Mouse (Mus musculus): ENCODE results near the gene Cort. TPM values are rescaled to one million over a fixed set of nuclear protein-coding genes. Genes with fewer than 3 reads are reported as not detected.
A peak's percentile ranks its signal among the peaks of the same experiment; 100 is the strongest.
"Not testable (repeated sequence)": the region's sequence is repeated elsewhere in the genome, so short reads cannot be mapped to it uniquely, and the experiment has no call there.

The Cort gene
- total RNA-seq, 2 experiments from 2014 or later = 0.71 to 1.2 TPM

DNA sequence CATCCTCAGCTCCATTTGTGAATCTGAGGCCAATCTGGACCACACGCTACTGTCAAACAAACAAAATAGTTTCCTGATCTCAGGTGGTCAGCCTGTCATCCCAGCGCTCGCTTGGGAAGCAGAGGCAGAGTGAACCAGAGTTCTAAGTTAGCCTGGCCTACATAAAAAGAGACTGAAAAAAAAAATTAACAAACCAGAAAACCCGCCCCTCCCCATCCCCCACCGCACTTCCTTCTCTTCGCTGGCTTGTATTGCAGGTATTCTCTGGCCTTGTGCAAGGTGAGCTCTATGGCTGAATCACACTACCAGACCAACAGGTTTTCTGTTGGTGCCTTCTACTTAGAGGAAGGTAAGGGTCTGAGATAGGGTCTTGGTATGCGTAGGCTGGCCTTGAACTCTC lies 21.0 kb upstream of the Cort start:
- DNase-seq = no peak

GRCm38 (mm10) chr4:149145151-149145550 lies 18.6 kb upstream of the Cort start:
- no peak for DNase-seq

DNA sequence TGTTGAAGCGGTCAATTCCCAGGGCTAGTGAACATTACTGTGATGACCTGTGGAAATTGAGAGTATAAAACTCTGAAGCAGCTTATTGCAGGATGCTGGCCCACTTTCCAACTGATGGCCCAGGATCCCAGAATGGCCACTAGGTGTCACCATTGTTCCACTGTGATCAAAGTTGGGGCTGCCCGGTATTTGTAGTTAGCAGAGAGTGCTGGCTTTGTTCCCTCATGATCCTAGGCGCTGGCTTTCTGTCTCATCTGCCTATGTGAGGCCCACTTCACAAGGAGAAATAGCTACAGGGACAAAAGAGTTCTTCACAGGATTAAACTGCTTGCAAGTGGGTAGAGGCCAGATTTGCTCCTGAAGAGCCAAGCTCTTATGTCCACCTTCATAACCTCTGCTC lies 17.9 kb upstream of the Cort start:
- peak; percentile 87 for DNase-seq

DNA sequence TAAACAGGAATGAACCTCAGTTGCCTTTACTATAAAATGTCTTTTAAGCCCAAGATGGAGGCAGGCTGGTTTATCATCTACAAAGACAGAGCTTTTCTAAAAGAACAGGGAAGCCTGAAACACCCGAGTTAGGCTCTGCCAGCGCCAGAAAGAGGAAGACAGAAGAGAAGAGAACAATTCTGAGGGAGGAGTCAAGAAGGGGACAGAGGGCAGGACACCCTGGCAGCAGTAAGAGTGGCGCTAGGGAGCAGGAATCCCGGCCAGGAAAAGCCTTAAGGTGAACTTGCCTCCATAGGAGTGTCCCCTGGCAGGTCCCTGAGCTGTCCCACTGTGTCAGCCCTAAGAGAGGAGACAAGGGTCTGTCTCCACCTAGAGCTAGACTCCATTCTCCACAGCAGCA lies 17.0 kb upstream of the Cort start:
- no peak for DNase-seq

DNA sequence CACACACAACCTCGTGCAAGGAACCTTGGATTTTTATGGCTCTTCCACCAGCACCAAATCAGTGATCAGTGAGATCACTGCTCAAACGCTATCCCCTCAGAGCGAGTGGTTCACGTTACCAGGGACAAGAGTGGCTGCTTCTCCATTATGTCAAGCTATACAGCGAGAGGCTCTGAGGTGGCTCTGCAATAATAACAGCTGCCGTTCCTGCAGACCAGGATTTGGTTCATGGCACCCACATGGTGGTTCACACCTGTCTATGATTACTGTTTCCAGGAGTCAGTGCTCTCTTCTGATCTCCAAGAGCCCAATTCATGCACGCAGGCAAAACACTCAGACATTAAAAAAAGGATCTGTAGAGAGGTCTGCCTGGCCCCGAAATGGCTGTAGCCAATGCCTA lies 12.0 kb upstream of the Cort start:
- no peak for DNase-seq

DNA sequence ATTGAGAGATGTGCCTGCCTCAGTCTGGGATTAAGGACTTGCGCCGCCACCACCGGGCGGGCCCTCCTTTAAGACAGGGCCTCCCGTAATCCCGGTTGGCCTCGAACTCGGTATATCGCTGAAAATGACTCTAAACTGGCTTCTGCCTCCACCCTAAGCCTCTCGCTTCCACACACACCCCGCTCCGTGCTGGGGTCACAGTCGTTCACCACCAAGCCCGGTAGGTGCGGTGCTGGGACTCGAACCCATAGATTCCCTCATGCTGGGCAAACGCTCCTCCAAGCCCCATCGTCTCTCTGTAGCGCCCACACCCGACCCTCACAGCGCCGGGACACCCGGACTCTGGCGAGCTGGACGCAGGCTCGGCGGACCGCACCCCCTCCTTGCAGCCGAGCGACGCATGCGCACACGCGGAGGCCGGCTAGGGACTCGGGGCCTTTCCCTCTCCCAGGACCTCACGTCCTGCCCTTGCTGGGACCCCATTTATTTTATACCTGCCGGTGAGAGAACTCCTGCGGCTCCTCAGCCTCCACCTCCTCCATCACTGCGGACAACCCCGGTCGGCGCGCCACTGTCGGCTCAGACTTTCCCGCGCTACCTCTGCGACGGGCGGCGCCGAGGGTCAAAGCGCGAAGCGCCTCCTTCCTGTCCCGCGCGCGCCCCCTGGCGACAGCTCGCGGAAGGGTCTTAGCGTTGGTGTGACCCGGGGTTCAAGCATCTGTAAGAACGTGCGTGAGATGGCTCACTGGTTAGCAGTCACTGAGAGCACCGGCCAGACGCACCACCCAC lies 10.6 kb upstream of the Cort start, which contains the start of gene Cenps:
Gene Cenps, minus strand, starts transcription at position 648 of the 789 bp plus-strand sequence.
- peak; percentile 94 for DNase-seq

- peak; percentile 35 for DNase-seq
Measured at GRCm38 (mm10) chr4:149136116-149136850, 9.7 kb upstream of the Cort start.

DNA sequence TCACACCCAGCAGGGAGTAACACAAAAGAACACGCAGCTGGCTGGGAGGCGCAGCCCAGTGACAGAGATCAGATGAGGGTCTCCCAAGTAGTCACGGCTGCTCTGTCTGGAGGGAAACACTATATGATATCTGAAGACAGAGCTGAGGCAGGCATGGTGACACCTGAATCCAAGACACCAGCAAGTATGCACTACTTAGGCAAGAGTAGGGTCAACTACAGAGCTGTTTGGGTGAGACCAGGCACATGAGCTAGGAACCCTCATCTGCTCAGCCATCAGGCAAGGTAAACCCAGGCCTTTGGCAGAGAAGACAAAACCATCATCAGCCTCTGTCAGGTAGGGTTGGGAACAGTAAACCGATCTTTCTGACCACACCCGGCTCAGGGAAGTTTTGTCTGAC lies 6.8 kb upstream of the Cort start:
- no peak for DNase-seq

DNA sequence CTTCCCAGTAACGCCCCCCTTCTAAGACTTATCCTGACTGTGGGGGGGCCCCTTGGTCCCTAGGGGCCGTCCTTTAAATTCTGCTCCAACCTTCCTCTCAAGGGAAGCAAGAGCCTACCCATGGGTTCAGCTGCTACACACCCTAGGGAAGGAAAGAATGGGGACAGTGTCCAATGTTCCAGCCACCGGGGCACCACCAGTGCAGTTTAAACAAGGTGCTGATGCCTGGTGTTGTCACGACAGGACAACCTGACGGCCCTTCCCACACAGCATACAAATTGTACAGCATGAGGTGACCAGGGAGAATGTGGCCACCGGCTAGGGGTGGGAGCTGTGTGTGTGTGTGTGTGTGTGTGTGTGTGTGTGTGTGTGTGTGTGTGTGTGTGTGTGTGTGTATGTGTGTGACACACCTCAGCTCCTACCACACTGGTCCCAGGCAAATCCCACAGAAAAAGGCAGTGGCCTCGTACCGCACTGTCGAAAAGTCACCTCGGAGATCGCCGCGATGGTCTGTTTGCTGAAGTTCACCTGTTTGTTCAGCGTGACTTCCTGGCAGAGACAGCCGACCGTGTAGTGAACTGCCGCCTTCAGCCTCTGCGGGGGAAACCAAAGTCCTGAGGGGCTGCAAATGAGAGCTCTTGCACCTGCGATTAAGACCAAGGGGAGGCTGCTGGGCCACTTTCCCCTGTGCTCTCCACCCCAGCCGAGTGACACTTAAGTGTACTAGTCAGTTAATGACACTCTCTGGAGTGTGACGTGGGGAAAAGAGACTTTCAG lies 5.4 kb upstream of the Cort start:
- DNase-seq = no peak

- DNase-seq = no peak
Measured at GRCm38 (mm10) chr4:149131021-149131752, 4.6 kb upstream of the Cort start.

- DNase-seq = no peak
Measured at GRCm38 (mm10) chr4:149128467-149128866, 1.9 kb upstream of the Cort start.

GRCm38 (mm10) chr4:149126115-149126509 lies 451 bp downstream of the Cort start:
- no peak for DNase-seq

DNA sequence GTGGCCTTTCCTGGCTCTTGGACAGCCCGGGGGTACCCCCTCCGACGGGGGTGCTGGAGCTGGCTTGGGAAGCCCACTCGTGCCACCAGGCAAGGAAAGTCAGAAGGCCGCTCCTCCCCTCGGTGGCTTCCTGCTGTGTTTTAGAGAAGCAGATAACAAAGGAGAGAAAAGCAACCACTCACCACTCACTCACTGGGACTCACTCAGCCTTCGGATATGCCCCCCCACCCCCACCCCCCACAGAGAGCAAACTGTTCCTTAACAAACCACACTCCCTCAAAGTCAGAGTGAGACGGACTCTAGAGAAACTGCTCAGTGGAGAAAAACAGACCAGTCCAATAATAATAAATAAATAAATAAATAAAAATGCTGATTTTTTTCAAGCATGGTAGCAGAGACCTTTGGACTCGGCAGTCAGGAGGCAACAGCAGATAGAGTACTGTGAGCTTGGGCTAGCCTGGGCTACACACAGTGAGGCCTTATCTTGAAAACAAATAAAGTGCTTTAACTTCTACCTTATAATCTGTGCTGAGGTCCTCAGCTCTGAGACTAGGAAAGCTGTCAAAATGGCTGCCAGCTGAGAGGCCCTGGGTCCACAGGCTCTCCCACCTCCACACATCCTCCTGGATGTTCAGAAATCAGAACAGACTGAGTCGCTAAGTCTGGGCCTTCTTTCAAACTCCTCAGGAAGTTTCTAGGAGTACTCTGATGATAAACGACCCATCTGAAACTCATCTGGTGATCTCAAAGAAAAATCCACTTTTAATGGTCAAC lies 1.0 kb downstream of the Cort start:
- no peak for DNase-seq

DNA sequence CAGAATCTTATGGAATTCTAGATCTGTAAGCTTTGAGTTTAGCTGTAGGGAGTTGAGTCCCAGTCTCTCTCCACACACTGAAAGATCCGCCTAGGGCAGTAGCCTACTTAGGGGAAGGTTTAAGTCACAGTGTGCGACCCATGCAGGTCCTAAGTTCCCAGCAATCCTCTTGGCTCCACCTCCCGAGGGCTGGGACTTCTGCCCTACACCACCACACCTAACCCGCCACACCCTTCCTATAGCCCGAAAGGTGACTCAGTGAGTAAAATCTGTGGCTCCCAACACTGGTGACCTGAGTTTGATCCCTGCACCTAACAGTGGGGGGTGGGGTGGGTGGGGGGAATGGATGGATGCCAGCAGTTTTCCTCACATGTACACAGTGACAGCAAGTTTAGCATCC lies 3.1 kb downstream of the Cort start:
- DNase-seq = no peak

DNA sequence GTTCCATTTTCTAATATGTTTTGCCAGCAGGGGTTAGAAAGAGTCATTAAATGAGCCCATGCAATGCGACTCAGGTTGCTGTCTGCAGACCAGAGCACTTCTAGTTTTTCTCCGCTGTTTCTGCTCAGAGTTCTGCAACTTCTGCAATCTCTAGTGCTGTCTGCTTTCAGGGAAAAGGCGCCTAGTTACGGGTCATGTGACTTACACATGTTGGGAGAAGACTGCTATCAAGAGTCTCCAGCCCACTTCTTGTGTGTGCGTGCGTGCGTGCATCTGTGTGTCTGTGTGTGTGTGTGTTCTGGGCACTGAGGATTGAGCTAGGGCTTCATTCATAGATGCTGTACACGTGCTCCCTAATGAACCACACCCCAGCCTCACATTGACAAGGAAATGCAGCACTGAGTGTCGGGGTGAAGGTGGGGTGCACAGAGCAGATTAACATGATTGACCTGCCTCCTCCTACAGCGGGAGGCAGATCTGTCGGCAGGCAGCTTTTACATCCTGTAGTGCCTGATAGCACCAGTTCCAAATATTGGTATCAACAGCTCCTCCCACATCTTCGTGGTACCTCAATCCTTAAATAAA lies 6.5 kb downstream of the Cort start:
- not testable (repeated sequence) for DNase-seq

DNA sequence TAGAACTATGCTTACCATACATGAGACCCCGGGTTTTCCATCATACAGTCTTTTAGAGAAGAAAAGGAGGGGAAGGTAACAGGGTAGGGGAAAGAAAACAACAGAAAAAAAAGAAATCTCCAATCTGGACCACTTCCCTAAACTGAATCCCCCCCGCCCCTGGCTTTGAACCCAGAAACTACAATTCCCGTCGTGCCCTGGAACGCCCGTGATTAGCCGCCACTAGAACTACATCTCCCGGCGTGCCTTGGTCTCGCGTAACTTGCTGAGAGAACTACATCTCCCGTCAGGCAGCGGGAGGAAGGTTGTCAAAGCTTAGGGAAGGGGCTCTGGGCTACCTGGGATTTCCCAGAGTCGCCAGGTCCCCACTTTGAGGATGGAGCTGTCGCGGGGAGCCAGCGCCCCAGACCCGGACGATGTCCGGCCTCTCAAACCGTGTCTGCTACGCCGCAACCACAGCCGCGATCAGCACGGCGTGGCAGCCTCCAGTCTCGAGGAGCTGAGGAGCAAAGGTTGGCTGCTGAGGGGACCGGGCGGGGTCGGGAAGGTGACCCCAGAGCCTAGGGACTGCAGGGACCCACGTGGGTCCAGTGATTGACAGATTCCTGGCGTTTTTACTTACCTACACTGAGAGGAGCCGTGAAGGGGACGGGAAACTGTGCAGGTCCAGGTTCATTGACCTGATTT lies 22.5 kb downstream of the Cort start, which contains the start of gene Dffa:
Gene Dffa, plus strand, starts transcription at position 272 of the 687 bp plus-strand sequence.
- DNase-seq = peak; percentile 92

DNA sequence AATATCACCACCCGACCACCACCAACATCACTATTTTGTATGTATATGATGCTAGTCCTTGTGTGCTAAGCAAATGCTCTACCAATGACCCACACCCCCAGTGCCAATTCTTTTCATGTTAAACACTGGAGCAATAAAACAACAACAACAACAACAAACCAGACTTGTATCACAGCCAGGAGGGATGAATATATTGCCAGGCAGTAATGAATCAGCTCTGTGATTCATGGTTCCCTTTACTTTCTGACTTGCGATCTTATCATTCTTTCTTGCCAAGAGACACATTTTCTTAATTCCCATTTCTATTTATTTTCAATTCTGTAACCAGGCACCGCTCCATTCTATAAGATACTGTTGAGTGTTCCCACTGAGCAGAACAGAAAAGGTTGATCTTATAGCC lies 25.1 kb downstream of the Cort start:
- DNase-seq = no peak

DNA sequence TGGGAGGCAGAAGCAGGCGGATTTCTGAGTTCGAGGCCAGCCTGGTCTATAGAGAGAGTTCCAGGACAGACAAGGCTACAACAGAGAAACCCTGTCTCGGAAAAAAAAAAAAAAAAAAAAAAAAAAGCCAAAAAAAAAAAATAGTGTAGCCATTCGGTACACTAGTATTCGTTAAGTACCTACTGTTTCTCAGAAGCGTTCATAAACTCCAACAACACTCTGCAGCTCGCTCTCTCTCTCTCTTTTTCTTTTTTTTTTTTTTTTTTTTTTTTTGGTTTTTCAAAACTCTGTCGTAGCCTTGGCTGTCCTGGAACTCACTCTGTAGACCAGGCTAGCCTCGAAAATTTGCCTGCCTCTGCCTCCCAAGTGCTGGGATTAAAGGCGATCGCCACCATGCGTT lies 26.1 kb downstream of the Cort start:
- DNase-seq = not testable (repeated sequence)

DNA sequence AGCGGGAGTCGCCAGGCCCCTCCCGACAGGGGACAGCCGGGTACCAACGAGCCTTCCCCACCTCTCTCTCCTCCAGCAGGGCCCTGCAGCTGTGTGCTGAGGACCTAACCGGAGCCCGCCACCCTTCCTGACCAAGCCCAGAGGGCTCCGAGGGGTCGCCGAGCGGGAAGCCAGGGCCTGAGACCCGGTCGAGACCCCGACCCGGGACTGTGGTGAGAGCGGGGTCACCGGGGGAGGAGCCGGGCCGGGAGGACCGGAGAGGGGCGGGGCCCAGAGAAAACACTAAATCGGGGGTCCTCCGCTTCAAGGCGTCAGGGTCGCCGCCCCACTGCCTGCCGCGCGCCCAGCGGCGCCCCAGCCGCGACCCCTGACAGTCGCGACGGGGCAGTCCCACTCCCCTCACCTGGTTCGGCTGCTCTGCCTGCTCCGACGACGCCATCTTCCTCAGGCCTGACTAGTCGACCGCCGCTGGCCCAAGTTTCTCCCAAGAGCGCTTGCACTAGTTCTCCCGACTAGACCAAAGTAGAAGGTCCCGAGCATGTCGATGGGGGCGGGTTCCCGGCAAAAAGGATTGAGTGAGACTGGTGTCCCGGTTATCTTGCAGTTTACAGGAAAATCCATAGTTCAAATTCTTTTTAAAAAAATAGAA lies 27.1 kb downstream of the Cort start, which contains the start of gene Pex14:
Gene Pex14, minus strand, starts transcription at position 508 of the 649 bp plus-strand sequence.
- DNase-seq = peak; percentile 91

- DNase-seq = no peak
Measured at GRCm38 (mm10) chr4:149098571-149098970, 28.0 kb downstream of the Cort start.

Data from heart, postnatal 4 days (tissue).